Mouse (Mus musculus): ENCODE results near the gene Metap2.

GRCm38 (mm10) chr10:93945364-93945763, 48.5 kb upstream of the Metap2 start:
- TF ChIP-seq GATA1 (IDR thresholded peaks at IDR 0.05; ENCODE audit: low read length) (no peak), TAL1 (IDR thresholded peaks at IDR 0.05; ENCODE audit: low read length) (no peak)
